ENCODE assay signal across 12 mouse cellular contexts in the genomic region with DNA sequence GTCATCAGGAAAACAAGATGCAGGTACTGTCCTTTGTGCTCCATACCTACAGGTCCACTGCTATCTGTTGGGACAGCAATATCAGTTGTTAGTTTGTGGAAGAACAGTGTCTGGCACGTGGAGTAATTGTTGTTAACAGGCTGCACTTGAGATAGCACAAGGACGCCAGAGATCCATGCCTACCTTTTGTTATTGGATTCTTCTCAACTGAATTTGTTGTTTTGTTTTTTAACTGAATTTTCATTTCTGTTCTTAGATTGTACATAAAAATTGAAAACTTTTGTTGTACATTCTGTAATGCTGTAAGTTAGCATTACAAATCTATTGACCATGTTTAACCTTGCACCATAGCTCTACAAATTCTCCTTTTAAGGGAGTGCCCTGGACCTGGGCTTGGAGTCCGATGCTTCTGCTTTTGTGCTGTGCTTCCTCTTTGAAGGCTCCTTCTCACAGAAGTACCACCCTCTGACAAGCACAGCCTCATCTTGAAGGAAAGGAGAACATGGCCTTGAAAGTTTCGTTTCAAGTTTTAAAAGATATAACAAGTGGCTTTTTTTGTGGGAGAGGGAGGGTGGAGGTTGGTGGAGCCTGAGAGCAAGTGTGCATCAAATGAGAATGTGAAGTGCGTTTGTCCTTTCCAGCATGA. TPM values are rescaled to one million over a fixed set of nuclear protein-coding genes. Genes with fewer than 3 reads are reported as not detected.
DNase-seq lines count a peak whose midpoint lies in the region; ATAC-seq and TF ChIP-seq lines count a peak whose summit lies in the region.
"Had no signal": no experiment of that assay in that cellular context is flagged by ENCODE, and none has a peak within 500 bp of the region (broad histone marks: within the 10 kb centered on the region; RNA-seq: fewer than 3 reads in every experiment).

No protein-coding gene starts in this region.

- peak; percentile 30 for DNase-seq in kidney, adult 2 months
- DNase-seq in 416B (ENCODE audit: low read depth), result peak; percentile 88
- DNase-seq in adrenal gland, postnatal 25 days, result no peak
- DNase-seq in cerebellum, adult 18-20 months, result no peak

- no peak for TF ChIP-seq CTCF in kidney, adult 2 months (conservative IDR thresholded peaks at IDR 0.05; ENCODE audit: insufficient read depth, insufficient read length, low read depth, low read length)
- no peak for TF ChIP-seq CTCF in bone marrow, adult 2 months (IDR thresholded peaks at IDR 0.05; ENCODE audit: control insufficient read depth, insufficient read depth, low read length)

- 88% methylated on average over 5 of the region's 5 CpGs for WGBS in kidney, adult 2 months
- WGBS in kidney, embryonic 16.5 days, result 89% methylated on average over 5 of the region's 5 CpGs
- WGBS in bone marrow, adult 2 months, result 14% methylated on average over 5 of the region's 5 CpGs
- WGBS in macrophage (ENCODE audit: missing documents), result 12% methylated on average over 5 of the region's 5 CpGs

- ATAC-seq in kidney, embryonic 16.5 days (ENCODE audit: low FRiP score, low TSS enrichment), result no peak
- ATAC-seq in frontal cortex, adult (ENCODE audit: low TSS enrichment), result no peak

- H3K27me3 ChIP-seq in kidney, adult 2 months (replicated peaks; ENCODE audit: control insufficient read depth, insufficient read depth, low read length), result no peaks in the 10 kb centered on the region
- no peaks in the 10 kb centered on the region for H3K27me3 ChIP-seq in kidney, embryonic 16.5 days (ENCODE audit: insufficient read depth, low read length)
- H3K27me3 ChIP-seq: embryonic facial prominence, embryonic 12.5 days; hindbrain, embryonic 13.5 days had no signal

- H3K79me2 ChIP-seq in macrophage (ENCODE audit: inconsistent target), result peaks cover 76% of the 10 kb centered on the region

- no peak overlapping the region for H3K4me2 ChIP-seq in kidney, embryonic 16.5 days (replicated peaks; ENCODE audit: low read depth, low read length)
- H3K4me2 ChIP-seq: embryonic facial prominence, embryonic 12.5 days; hindbrain, embryonic 13.5 days had no signal

- H3K4me3 ChIP-seq in kidney, adult 2 months (ENCODE audit: insufficient read depth, low read depth, low read length), result no peak overlapping the region
- H3K4me3 ChIP-seq in kidney, embryonic 16.5 days (ENCODE audit: low read length), result no peak overlapping the region
- peak overlapping the region; percentile 88 for H3K4me3 ChIP-seq in bone marrow, adult 2 months (replicated peaks; ENCODE audit: control insufficient read depth, low read depth, low read length)
- H3K4me3 ChIP-seq in macrophage (ENCODE audit: inconsistent target), result peak overlapping the region; percentile 64
- H3K4me3 ChIP-seq: embryonic facial prominence, embryonic 12.5 days; hindbrain, embryonic 13.5 days had no signal

- peaks cover 12% of the 10 kb centered on the region for H3K4me1 ChIP-seq in kidney, adult 2 months (ENCODE audit: control insufficient read depth, insufficient read depth, low read length)
- H3K4me1 ChIP-seq in kidney, embryonic 16.5 days (ENCODE audit: insufficient read depth, low read length), result peaks cover 10% of the 10 kb centered on the region
- peaks cover 13% of the 10 kb centered on the region for H3K4me1 ChIP-seq in bone marrow, adult 2 months (ENCODE audit: control insufficient read depth, insufficient read depth, low read length)
- H3K4me1 ChIP-seq: hindbrain, embryonic 13.5 days had no signal

- H3K36me3 ChIP-seq in kidney, adult 2 months (ENCODE audit: control insufficient read depth, insufficient read depth, low read length), result no peaks in the 10 kb centered on the region; the same call in 1 of the 2 replicates
- no peaks in the 10 kb centered on the region for H3K36me3 ChIP-seq in kidney, embryonic 16.5 days (ENCODE audit: insufficient read depth, low read length)
- peaks cover 8% of the 10 kb centered on the region for H3K36me3 ChIP-seq in macrophage (ENCODE audit: inconsistent target)

- H3K9me3 ChIP-seq in kidney, embryonic 16.5 days (ENCODE audit: low read length), result no peaks in the 10 kb centered on the region
- H3K9me3 ChIP-seq: embryonic facial prominence, embryonic 12.5 days; G1E; hindbrain, embryonic 13.5 days had no signal

- H3K27ac ChIP-seq in kidney, adult 2 months (ENCODE audit: insufficient read depth, low read depth, low read length), result no peak overlapping the region; the same call in 1 of the 2 replicates
- H3K27ac ChIP-seq in kidney, embryonic 16.5 days (ENCODE audit: low read length), result no peak overlapping the region; the same call in 1 of the 2 replicates
- peak overlapping the region; percentile 96 for H3K27ac ChIP-seq in bone marrow, adult 2 months (ENCODE audit: control insufficient read depth, insufficient read depth, low read depth, low read length, poor library complexity)
- H3K27ac ChIP-seq in macrophage, result peak overlapping the region; percentile 98
- H3K27ac ChIP-seq: embryonic facial prominence, embryonic 12.5 days; hindbrain, embryonic 13.5 days had no signal

- no peak overlapping the region for H3K9ac ChIP-seq in kidney, embryonic 16.5 days (replicated peaks; ENCODE audit: low read length)
- H3K9ac ChIP-seq: embryonic facial prominence, embryonic 12.5 days; hindbrain, embryonic 13.5 days had no signal

- TF ChIP-seq POLR2A in kidney, adult 2 months (IDR thresholded peaks at IDR 0.05; ENCODE audit: low read depth, low read length), result no peak
- TF ChIP-seq POLR2A in bone marrow, adult 2 months (IDR thresholded peaks at IDR 0.05; ENCODE audit: borderline replicate concordance, control insufficient read depth, low read depth, low read length), result no peak

RNA-seq across cellular contexts. Expression of a gene that starts 2.5 kb away (rescaled TPM):
- polyA plus RNA-seq in kidney, adult 2 months (2012; rRNA removed), result 0.16 and 0.30 TPM in 2 replicates
- 0.51 and 0.56 TPM in 2 replicates for polyA plus RNA-seq in kidney, embryonic 16.5 days (2015; fragmentation: Nextera tagmentation; extraction: Ambion mirVana)
- polyA plus RNA-seq in bone marrow, adult 2 months (2011; ENCODE audit: insufficient read depth, insufficient read length, low replicate concordance, missing spikeins), result 3.6 and 12.0 TPM in 2 replicates
- 10 to 100 TPM in 21 of 26 experiments, 1 to 10 TPM in 5; 2.7 to 35.0 (median 22.9) TPM for total RNA-seq in macrophage (2018; cell fraction: chromatin; rRNA removed)
- total RNA-seq in macrophage (2018; cell fraction: cytosol; rRNA removed), result 10 to 100 TPM in 25 of 26 experiments, 1 to 10 TPM in 1; 7.8 to 17.8 (median 14.0) TPM
- 10 to 100 TPM in 24 of 26 experiments, 1 to 10 TPM in 2; 5.1 to 44.0 (median 21.8) TPM for total RNA-seq in macrophage (2018; cell fraction: nucleus; rRNA removed)
- polyA plus RNA-seq in macrophage (2018), result 12.0 to 26.9 TPM (median 22.2 TPM) in 3 replicates
- total RNA-seq in adrenal gland, postnatal 25 days (2021), result not detected in 2 replicates
- total RNA-seq: gastrocnemius, adult 18-20 months had no signal
- polyA plus RNA-seq: G1E had no signal

RNA-seq across cellular contexts. Expression of a gene that starts 2.5 kb away (rescaled TPM):
- 3.1 and 5.3 TPM in 2 replicates for polyA plus RNA-seq in kidney, adult 2 months (2012; rRNA removed)
- polyA plus RNA-seq in kidney, embryonic 16.5 days (2015; fragmentation: Nextera tagmentation; extraction: Ambion mirVana), result 2.3 and 4.0 TPM in 2 replicates
- polyA plus RNA-seq in bone marrow, adult 2 months (2011; ENCODE audit: insufficient read depth, insufficient read length, low replicate concordance, missing spikeins), result 5.4 and 13.1 TPM in 2 replicates
- total RNA-seq in macrophage (2018; cell fraction: chromatin; rRNA removed), result 100 to 1,000 TPM in 16 of 26 experiments, 10 to 100 TPM in 10; 15.8 to 244 (median 113) TPM
- total RNA-seq in macrophage (2018; cell fraction: cytosol; rRNA removed), result 100 to 1,000 TPM; 334 to 519 (median 442) TPM
- total RNA-seq in macrophage (2018; cell fraction: nucleus; rRNA removed), result 100 to 1,000 TPM in 25 of 26 experiments, 10 to 100 TPM in 1; 94.6 to 560 (median 329) TPM
- polyA plus RNA-seq in macrophage (2018), result 439 to 590 TPM (median 443 TPM) in 3 replicates
- total RNA-seq in adrenal gland, postnatal 25 days (2021), result 0.62 and 1.3 TPM in 2 replicates

RNA-seq across cellular contexts. Expression of a gene that starts 4.3 kb away (rescaled TPM):
- polyA plus RNA-seq in kidney, adult 2 months (2012; rRNA removed), result 2.5 and 5.6 TPM in 2 replicates
- polyA plus RNA-seq in kidney, embryonic 16.5 days (2015; fragmentation: Nextera tagmentation; extraction: Ambion mirVana), result 0.50 and 0.60 TPM in 2 replicates
- polyA plus RNA-seq in bone marrow, adult 2 months (2011; ENCODE audit: insufficient read depth, insufficient read length, low replicate concordance, missing spikeins), result 28.7 and 78.8 TPM in 2 replicates
- total RNA-seq in macrophage (2018; cell fraction: chromatin; rRNA removed), result 100 to 1,000 TPM in 16 of 26 experiments, 10 to 100 TPM in 10; 11.0 to 220 (median 121) TPM
- total RNA-seq in macrophage (2018; cell fraction: cytosol; rRNA removed), result 100 to 1,000 TPM; 109 to 178 (median 145) TPM
- 100 to 1,000 TPM in 22 of 26 experiments, 10 to 100 TPM in 4; 35.6 to 316 (median 172) TPM for total RNA-seq in macrophage (2018; cell fraction: nucleus; rRNA removed)
- 141 to 593 TPM (median 289 TPM) in 3 replicates for polyA plus RNA-seq in macrophage (2018)
- 1.0 and 1.5 TPM in 2 replicates for total RNA-seq in adrenal gland, postnatal 25 days (2021)
- polyA plus RNA-seq: embryonic facial prominence, embryonic 12.5 days; hindbrain, embryonic 13.5 days had no signal

RNA-seq across cellular contexts. Expression of a gene that starts 24.0 kb away (rescaled TPM):
- polyA plus RNA-seq in kidney, adult 2 months (2012; rRNA removed), result 0.04 and 0.16 TPM in 2 replicates
- polyA plus RNA-seq in kidney, embryonic 16.5 days (2015; fragmentation: Nextera tagmentation; extraction: Ambion mirVana), result 0.14 and 0.45 TPM in 2 replicates
- 0.43 and 1.6 TPM in 2 replicates for polyA plus RNA-seq in bone marrow, adult 2 months (2011; ENCODE audit: insufficient read depth, insufficient read length, low replicate concordance, missing spikeins)
- total RNA-seq in macrophage (2018; cell fraction: chromatin; rRNA removed), result 1 to 10 TPM in 8 of 26 experiments, under 1 TPM in 11, not detected in 7; 0.30 to 2.5 (median 0.92) TPM
- total RNA-seq in macrophage (2018; cell fraction: cytosol; rRNA removed), result under 1 TPM in 14 of 26 experiments, not detected in 12; 0.03 to 0.29 (median 0.07) TPM
- 1 to 10 TPM in 1 of 26 experiments, under 1 TPM in 18, not detected in 7; 0.21 to 1.2 (median 0.42) TPM for total RNA-seq in macrophage (2018; cell fraction: nucleus; rRNA removed)
- 0.11 to 0.34 TPM in 2 of 3 replicates, not detected in the other for polyA plus RNA-seq in macrophage (2018)
- 6.2 and 6.7 TPM in 2 replicates for total RNA-seq in adrenal gland, postnatal 25 days (2021)
- total RNA-seq: gastrocnemius, adult 18-20 months had no signal
- polyA plus RNA-seq: G1E had no signal

Comparison
In these comparisons a context has a peak if more than half of its experiments do, and no peak if none do; other contexts are left out.
1. DNase-seq: peak in kidney, adult 2 months (single experiment) and 416B (single experiment); none in adrenal gland, postnatal 25 days (single experiment) and cerebellum, adult 18-20 months (0 of 2).
2. H3K27ac ChIP-seq: peak in bone marrow, adult 2 months (single experiment) and macrophage (single experiment); none in kidney, adult 2 months (single experiment) and kidney, embryonic 16.5 days (single experiment).
3. H3K4me3 ChIP-seq: peak in bone marrow, adult 2 months (single experiment) and macrophage (single experiment); none in kidney, adult 2 months (single experiment) and kidney, embryonic 16.5 days (single experiment).
4. RNA of a gene that starts 2.5 kb away (polyA plus RNA-seq): 439 to 590 TPM in macrophage; 5.4 to 13.1 TPM in bone marrow, adult 2 months, 3.1 to 5.3 TPM in kidney, adult 2 months and 2.3 to 4.0 TPM in kidney, embryonic 16.5 days; every median in the first group is over 10 times any median in the second.